Mouse (Mus musculus) CD4-positive helper T cell, adult 2 months (primary cell): ENCODE data around the gene Tex2.
"Not testable (repeated sequence)": the region's sequence is repeated elsewhere in the genome, so short reads cannot be mapped to it uniquely, and the experiment has no call there.

ENCODE experiments used
- DNase-seq: peaks from one replicate; pipeline ENCODE4 v3.0.0-alpha.2; 2012; ENCODE audit warnings: low read depth, missing footprints, low spot score

The Tex2 gene

DNA sequence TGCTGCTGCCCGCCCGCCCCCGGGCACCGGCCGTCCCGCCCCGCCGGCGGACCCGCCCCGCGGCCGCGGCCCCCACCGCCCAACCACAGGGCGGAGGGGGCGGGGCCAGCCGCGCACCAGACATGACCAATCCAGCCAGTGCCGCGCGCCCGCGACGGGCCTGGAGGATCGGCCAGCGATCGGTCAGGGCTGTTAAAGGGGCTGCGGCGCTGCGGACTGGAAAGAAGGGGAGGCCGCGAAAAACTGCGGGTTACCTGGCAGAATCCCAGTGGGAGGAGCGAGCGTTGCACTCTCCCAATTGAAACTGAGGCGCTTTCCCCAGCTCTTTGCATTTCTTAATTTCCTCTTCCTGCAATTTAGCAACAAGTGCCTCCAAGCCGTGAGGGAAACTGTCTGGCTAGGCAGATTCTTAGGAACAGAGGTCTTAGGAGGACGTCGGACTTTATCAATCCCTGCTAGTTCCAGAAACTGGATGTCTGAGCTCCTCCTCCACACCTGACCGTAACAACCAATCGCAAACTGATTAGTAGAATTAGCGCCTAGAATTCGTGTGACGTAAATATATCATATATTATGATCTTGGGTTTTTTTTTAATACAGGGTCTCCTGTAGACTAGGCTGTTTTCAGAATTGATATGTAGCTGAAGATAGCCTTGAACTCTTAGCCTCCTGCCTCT lies at the start of gene Tex2:
Gene Tex2 (minus strand): TSS at position 463 of the 677 bp plus-strand sequence.
- peak; percentile 88 for DNase-seq

DNA sequence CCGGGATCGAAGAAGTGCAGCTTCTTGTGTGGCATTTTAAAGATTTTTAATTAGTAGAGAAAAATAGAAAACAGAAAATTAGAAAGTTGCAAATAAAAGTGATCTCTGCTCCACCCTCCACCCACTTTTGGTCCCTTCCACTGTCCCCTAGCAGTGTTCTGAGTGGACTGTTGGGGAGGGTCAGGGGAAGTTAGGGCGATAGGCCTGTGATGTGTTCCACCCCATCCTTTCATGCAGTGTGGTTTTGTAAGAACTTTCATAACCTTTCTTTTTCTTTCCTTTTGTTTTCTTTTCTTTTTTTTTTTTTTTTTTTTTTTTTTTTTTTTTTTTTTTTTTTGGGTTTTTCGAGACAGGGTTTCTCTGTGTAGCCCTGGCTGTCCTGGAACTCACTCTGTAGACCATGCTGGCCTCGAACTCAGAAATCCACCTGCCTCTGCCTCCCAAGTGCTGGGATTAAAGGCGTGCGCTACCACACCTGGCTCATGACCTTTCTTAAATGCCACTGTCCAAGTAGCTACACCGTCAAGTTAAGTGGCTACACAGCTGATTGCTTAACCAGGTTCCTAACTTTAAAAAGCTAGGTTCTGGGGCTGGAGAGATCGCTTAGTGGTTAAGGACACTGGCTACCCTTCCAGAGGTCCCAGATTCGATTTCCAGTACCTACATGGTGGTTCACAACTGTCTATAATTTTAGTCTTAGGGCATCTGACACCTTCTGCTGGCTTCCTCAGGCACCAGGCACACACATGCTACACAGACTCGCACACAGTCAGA lies 49.6 kb upstream of the Tex2 start:
- DNase-seq: peak; percentile 34

DNA sequence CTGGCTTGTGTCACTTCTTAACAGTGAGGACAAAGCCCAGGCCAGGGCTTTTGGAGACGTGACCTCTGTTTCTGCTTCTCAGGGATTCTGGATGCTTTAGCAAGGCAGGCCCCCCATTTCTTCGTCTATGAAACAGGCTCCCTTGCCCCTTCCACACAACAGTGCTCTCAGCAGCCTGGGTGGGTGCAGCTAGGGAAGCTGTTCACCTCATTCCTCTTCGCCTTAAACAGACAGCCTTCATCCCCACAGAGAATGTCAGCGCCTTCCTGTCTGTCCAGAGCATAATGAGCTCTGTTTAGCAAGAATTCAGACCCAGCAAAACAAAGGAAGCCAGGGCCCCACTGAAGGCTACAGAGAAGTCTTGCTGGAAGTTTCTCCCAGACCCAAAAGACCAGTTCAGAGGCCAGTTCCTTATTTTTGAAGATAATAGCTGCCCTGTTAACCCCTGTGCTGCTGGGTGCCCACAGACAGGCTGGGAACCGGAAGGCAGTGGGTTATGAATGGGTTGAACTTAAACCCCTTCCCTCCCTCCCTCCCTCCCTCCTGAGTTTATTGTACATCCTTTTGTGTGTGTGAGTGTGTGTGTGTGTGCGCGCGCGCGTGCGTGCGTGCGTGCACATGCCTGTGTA lies 47.3 kb upstream of the Tex2 start:
- peak; percentile 59 for DNase-seq

DNA sequence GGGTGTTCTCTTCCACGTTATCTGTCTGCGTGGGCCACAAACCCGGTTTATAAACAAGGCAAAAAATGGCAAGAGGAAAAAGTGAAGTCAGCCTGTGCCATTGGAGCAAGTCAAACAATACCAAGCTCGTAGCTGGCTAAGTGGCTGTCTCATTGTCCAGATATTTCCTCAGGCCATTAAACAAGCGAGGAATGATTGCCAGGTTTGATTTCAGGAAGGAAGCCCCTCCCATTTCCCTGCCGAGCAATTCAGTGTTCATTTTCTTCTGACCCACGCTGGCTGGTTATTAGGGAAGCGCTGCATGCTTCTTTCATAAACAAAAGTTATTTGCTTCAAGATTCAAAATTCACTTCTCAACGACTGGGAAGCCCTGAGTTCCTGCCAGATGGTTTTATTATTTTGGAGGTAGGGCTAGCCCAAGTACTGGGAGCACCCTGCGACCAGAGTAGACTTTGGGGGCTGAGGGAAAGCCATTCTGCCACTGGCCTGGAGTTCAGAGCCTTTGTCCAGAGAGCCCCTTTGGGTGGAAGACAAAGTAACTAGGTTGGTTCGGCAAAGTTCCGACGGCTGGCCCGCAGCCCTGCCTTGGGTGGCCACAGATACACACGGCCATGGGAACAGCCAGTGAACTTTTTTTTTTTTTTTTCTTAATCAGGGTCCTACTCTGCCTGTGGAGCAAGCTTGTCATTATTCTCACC lies 46.5 kb upstream of the Tex2 start:
- DNase-seq: peak; percentile 9

DNA sequence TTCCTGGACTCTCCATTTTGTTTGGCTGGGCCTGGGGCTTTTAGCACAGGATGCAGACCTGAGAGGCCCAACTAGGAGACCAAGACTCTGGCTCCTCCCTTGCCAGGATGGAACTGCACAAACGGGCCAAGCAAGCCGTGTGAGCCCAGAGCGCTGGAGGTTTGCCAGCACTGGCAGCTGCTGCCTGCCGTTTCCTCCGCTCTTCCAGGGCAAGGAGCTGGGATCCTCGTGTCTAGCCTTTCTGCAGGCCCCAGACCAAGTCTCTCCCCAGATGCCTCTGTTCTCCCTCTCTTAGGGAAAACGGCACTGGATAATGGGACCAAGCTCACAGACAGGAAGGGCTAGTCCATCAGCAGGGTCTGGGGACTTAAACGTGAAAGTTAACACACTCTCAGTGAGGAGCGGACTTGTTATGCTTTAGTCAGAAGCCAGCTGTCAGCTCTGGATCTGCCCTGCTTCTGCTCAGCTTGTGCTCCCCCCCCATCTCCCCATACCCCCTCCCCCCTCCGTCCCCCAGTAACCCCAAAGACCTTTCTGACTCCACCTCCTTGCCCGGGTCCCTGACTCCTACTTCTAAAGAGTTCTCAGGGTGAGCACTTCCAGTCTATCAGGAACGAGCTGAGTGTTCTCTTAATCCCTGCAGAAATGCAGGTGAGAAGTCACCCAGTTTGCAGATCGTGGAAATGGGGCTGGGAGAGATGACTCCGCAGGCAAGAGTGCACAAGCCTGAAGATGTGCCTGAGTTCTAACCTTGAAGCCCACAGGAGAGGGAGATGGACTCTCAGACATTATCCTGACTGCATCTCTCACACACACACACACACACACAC lies 45.0 kb upstream of the Tex2 start:
- DNase-seq: peak; percentile 65

DNA sequence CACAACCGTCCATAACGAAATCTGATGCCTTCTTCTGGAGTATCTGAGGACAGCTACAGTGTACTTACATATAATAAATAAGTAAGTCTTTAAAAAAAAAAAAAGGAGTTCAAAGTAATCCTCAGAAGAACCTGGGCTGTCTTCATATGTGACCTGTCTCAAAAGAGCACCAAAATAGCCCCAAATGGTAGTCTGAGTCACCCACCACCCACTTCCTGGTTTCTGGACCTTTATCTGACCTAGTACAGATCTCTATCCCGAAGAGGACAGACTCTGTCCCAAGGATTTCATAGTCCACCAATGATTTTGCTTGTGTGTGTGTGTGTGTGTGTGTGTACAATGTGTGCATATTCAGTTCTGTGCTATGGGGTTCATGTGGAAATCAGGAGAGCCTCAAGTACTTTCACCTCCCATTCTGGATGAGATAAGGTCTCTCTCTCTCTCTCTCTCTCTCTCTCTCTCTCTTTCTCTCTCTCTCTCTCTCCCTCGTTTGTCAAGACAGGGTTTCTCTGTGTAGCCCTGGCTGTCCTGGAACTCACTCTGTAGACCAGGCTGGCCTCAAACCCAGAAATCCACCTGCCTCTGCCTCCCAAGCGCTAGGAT lies 43.8 kb upstream of the Tex2 start:
- peak; percentile 5 for DNase-seq

DNA sequence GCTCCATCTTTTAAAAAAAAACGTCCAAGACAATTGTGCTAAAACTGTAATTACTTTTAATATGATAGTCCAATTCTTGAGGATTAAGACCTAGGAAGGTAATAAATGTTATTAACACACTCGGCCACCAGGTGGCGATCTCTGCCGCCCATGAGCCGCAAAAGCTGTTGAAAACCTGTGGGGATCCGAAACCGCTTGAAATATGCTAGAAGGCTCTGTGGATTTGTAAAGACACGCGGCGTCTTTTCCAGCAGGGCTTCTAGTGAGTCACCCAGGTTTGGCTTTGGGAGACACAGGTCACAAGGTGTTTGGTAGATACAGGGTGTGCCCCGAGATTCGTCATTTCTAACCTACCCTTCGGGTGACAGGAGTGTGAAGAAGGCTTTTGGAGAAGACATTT lies 35.1 kb upstream of the Tex2 start:
- DNase-seq: peak; percentile 85

DNA sequence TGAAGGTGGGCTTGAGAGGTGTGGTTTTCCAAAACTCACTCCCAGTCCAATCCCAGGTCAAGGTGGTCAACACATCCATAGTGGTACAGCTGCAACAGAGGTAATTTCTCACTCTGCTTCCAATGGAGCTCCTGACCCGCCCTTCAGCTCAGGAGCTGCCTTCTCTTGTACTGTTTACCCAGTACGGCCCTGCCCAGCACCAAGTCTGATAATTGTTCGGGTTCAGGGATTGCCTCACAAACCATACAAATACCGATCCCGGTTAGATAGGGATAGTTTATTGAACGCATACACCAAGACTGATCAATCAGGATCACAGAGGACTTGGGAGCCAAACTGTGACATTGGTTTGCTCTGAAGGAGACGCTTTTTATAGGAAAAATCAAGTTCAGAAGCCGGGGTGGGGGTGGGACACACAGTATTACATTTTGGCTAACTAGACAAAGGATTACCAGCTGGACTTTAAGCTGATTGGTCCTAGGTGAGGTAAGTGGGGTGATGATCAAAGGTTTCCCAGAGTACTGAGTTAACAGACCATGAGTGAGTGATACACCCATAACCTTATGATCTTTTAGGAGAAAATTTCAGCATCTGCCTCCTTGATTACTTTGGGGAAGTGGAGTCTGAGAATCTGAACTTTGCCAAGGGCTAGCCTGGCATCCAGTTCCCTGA lies 29.9 kb upstream of the Tex2 start:
- DNase-seq: no peak

DNA sequence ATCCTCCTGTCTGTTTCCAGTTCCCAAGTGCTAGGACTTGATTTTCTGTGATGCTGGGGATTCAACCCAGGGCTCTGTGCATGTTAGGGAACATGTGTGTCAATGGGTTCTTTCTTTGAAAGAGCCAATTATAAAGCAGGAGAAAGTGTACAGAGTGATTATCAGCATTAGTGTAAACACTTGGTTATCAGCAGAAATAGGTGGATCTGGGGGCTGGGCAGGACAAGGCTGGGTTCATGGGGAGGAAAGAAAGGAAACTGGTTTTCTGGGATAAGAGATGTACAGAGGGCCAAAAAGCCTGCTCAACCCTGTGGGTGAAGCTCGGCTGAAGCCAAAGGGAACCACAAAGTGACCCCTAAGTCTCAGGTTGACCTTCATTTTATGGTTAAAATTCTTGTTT lies 28.4 kb upstream of the Tex2 start:
- DNase-seq: no peak

DNA sequence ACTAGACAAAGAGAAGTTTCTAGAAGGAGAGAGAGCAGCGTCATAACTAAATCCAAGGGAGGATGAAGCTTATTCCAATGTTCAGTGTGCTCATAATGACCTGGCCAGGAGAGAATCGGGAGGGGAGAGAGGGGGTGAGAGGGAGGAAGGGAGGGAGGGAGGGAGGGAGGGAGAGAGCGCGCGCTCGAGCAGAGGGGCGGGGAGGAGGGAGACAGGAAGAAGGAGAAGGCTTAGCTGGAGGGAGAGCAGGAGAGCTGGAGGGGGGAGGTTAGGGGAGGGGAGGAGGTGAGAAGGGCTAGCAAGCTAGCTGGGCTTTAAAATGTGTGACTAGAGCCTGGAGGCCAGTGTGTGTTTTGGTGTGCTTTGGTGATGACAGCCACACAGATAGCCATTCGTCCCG lies 26.8 kb upstream of the Tex2 start:
- DNase-seq: no peak

DNA sequence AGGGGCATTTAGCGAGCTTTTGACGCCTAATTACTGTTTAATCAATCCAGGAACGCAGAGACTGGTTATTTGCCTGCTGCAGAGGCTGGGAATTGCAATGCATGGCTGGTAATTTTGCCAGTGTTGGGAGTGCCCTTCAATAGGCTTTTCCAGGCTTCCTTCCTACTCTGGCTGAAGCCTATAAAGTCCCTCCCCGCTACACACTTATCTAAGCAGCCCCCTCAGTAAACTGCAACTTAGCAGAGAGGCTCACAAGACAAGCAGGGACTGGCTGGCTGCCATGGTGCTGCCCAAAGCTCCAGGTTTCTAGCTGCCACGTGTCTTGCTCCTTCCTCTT lies 26.1 kb upstream of the Tex2 start:
- no peak for DNase-seq

DNA sequence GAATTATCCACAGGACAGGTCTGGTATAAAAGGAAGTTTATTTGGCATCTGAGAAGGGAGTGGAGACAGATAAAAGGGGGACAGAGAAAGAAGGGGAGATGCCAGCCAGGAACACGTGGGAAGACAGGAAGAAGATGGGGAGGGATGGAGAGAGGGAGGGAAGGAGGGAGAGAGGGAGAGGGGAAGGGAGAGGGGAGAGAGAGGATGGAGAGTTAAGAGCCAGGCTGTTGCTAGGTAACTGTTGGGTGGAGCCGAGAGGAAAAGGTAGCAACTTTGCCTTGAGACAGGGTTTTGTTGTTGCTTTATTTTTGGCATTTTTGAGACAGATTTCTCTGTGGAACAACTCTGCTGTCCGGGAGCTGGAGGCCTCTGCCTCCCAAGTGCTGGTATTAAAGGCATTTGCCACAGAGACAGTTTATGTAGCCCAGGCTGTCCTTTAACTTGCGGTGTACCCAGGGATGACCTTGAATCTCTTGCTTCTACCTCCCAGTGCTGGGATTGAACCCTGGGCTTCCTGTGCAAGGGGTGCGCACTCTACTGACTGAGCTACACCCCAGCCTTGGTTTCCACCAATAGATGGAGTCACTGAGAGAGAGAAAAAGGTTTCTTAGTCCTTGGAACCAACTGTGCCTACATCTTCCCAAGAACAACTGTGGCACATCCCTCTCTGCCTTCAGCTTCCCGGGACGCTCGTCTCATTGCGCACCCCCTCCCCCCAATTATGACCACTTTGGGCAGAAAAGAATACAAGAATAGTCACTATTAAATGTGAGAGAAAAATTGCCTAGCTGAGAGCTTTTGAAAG lies 25.5 kb upstream of the Tex2 start:
- DNase-seq: no peak

DNA sequence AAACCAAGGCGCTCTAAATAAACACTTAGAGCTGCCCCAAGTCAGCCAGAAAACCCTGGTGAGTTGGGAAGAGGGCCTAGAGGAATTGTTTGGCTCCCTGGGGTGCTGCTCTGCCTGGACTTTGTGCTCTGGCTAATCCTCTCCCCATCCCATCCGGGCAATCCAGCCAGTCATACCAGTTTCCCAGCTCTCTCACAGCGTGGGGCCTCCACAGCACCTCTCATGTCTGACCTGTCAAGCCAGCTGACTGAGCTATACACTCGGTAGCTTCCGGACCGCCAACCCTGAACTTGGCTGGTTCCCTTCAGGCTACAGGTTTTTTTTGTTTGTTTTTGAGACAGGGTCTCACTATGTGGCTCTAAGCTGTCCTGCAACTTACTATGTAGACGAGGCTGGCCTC lies 24.5 kb upstream of the Tex2 start:
- DNase-seq: no peak

DNA sequence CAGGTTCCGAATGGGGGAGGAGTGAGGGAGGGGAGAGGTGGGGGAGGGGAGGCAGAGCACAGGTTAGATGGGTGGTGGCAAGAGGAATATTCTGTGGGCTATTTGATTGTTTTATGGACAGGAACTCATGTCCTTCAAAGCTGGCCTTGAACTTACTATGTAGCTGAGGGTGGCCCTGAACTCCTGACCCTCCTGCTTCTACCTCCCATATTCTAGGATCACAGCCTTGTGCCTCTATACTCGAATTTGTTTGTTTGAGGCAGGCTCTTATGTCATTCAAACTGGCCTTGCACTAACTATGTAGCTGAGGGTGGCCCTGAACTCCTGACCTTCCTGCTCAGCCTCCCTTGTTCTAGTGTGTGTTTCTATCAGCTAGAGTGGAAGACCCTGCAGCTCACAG lies 22.7 kb upstream of the Tex2 start:
- no peak for DNase-seq

DNA sequence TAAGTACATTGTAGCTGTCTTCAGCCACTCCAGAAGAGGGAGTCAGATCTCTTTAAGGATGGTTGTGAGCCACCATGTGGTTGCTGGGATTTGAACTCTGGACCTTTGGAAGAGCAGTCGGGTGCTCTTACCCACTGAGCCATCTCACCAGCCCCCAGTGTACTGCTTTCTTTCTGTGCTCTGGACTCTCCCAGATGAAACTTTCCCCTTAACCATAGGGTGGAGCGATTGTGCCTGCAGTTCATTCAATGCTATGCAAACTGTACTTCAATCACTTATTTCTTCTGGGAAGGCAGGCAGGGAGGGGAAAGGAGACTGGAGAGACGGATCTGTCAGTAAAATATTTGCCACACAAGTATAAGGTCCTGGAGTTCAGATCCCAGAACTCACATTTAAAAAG lies 21.0 kb upstream of the Tex2 start:
- DNase-seq: not testable (repeated sequence)

DNA sequence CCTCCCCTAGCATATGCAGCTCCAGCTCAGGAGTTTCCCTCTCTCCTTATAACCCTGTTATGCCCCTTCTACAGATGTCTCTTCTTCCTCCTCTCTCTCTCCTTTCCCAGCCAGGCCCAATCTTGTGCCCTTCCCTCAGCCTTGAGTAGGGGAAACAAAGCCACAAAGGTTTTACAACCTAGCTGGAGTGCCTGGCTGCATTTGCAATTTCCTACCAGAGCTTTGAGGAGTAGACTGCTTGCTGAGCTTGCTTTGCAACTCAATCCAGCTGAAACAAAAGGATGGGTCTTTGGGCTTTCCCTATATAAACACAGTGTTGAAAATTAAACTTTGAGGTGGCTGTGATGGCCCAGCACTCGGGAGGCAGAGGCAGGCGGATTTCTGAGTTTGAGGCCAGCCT lies 20.2 kb upstream of the Tex2 start:
- no peak for DNase-seq

DNA sequence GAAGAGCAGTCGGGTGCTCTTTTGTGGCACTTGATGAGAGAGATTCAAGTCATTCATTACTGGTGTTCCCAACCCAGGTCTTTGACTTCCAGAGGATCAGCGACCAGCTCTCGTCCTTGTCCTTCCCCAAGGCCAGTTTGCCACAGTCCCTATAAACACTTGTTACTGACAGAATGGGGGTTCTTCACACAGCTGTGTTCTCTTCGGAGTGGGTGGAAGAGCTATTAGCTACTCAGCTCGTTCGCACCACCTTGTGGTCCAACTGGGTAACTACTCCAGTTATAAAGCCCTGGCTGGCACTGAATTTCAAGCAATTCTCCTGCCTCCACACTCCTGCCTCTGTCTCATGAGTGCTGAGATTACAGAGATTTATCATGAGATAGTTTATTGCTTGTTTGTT lies 14.5 kb upstream of the Tex2 start:
- peak; percentile 79 for DNase-seq

DNA sequence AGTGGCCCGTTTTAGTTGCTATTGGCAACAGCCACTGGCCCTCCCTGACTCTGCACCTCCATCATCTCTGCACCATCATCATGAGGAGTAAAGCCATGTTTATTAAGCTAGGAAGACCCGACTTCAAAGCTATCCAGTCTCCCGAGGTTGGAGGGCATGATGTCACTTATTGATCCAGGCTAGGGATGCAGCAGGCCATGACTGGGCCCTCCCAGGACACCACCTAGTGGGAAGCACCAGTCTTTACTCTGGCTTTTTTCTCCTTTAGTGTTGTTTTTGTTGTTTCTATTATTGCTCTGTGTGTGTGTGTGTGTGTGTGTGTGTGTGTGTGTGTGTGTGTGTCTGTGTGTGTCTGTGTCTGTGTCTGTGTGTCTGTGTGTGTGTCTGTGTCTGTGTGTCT lies 12.4 kb upstream of the Tex2 start:
- DNase-seq: no peak

DNA sequence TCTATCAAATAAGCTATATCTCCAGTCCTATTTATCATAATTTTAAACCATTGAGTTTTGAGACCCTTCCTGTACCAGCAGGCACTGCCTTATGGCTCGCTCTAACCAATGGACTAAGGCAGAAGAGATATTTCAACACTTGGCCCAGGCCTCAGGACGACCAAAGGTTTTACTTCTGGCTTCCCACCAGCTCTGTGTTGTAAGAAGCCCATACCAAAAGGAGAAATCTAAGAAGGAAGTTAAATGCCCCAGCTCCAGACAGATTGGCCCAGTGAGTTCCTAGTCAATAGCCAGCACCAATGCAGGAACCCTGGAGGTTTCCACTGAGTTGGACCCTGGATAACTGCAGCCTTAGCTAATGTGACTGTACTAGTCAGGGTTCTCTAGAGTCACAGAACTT lies 10.4 kb upstream of the Tex2 start:
- no peak for DNase-seq

DNA sequence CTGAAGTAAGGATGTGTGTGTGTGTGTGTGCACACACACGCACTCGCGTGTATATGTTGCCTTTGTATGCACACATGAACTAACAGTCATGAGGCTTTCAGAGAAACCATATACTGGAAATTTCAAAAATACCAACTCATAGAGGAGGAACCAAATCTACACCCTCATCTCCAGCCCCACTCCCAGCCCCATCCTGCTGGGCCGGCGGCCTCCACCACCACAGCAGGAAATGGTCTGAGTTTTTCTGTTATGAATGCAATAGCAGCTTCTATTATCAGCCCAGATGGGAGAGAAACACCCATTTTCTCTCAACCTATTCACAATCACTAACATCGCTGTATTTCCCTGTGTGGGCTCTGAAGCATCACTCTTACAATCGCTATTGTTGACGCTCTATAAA lies 8.8 kb upstream of the Tex2 start:
- DNase-seq: no peak
